Mouse (Mus musculus): ENCODE data around the gene Mmab. TPM values are rescaled to one million over a fixed set of nuclear protein-coding genes. Genes with fewer than 3 reads are reported as not detected.

The Mmab gene
- polyA plus RNA-seq, 1 experiment from 2014 or later = 18.9 TPM

DNA sequence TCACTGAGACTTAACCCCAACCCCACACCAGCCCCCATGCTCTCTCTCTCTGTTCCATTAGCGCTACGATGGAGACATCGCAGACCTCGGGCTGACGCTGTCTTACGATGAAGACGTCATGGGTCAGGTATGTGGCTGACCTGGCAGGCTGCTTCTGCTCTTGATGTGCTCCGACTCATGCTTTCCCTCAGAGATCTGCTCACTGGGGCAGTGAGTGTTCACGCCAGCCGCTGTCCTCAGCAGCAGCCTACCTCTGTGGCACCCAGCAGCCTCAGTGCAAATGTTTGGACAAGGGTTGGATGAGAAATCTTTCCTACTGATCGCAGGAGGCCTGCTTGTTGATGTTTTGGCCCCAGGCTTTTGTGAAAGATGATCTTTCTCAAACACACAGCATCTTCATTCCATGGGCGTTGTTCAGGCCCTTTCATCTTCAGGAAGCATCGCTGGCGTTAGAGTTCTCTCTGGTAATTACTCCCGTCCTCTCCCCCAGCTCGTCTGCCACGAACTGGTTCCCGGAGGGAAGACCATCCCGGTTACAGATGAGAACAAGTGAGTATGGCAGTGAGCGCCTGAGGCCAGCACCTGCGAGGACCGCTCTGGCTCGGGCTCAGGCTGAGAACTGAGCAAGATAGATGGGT, 31.4 kb downstream of the Mmab start:
- Histone ChIP-seq H3K4me1 (replicated peaks; ENCODE audit: insufficient read depth, low read length) (no peaks in the 10 kb centered on the region), H3K4me2 (ENCODE audit: low read length) (no peak overlapping the region), H3K36me3 (ENCODE audit: insufficient read depth, low read length) (peaks cover 82% of the 10 kb centered on the region), H3K9ac (ENCODE audit: low read depth, low read length) (no peak overlapping the region), H3K27ac (no peak overlapping the region), H3K27me3 (ENCODE audit: insufficient read depth, low read length) (no peaks in the 10 kb centered on the region), H3K9me3 (replicated peaks; ENCODE audit: low read length) (no peaks in the 10 kb centered on the region), H3K4me3 (replicated peaks; ENCODE audit: low read depth, low read length) (no peak overlapping the region)
- DNase-seq (ENCODE audit: low spot score) (peak; percentile 31), ATAC-seq (replicated peaks; ENCODE audit: low FRiP score, low read depth) (peak; percentile 14; the same call in 1 of the 2 replicates)
- 49% methylated on average over 23 of the region's 23 CpGs for WGBS
- TF ChIP-seq CTCF (IDR thresholded peaks at IDR 0.05; ENCODE audit: low read depth) = no peak

DNA sequence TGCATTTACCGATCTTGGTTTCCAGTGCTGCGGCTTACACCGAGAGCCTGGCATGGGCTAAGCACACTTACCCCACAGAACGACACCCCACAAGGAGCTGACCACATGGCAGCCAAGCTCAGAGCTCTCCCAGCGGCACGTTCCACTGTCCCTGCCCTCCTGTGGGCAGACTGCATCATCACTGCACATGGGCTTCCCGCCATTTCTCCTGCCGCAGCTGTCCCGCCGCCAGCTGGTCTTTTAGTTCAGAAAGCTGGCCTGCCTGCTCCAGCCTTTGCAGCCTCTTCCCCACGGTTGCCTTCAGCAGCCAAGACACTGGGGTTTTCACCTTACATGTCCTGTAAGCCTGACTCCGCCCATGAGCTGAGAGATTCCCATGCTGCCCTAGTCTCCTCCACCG, 33.4 kb downstream of the Mmab start:
- no peaks in the 10 kb centered on the region for H3K4me1 ChIP-seq (replicated peaks; ENCODE audit: insufficient read depth, low read length)
- H3K4me2 ChIP-seq (ENCODE audit: low read length) = no peak overlapping the region
- TF ChIP-seq CTCF (IDR thresholded peaks at IDR 0.05; ENCODE audit: low read depth) = no peak
- peaks cover 81% of the 10 kb centered on the region for H3K36me3 ChIP-seq (ENCODE audit: insufficient read depth, low read length)
- no peak overlapping the region for H3K27ac ChIP-seq
- DNase-seq (ENCODE audit: low spot score) (no peak), ATAC-seq (replicated peaks; ENCODE audit: low FRiP score, low read depth) (no peak)
- no peak overlapping the region for H3K9ac ChIP-seq (ENCODE audit: low read depth, low read length)
- H3K4me3 ChIP-seq (replicated peaks; ENCODE audit: low read depth, low read length) = no peak overlapping the region
- no peaks in the 10 kb centered on the region for H3K27me3 ChIP-seq (ENCODE audit: insufficient read depth, low read length)
- H3K9me3 ChIP-seq (replicated peaks; ENCODE audit: low read length) = no peaks in the 10 kb centered on the region
- 83% methylated on average over 13 of the region's 13 CpGs for WGBS

DNA sequence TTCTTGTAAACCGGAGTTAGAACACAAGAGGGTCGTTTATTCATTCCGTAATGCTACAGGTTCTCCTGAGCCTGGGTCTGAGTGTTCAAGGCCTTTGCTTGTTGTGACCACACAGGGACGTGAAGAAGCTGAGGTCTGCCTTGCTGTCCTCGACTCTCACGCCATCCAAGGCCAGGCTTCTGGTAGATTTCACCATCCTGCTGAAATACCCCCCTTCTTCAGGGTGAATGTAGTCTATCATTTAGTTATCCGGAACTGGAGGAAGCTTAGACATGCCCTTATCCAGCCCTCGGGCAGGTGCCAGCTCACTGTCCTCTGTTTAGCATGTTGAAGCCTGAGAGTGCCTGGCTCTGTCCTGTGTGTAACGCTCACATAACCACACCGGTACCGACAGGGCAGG, 35.0 kb downstream of the Mmab start:
- 86% methylated on average over 11 of the region's 11 CpGs for WGBS

DNA sequence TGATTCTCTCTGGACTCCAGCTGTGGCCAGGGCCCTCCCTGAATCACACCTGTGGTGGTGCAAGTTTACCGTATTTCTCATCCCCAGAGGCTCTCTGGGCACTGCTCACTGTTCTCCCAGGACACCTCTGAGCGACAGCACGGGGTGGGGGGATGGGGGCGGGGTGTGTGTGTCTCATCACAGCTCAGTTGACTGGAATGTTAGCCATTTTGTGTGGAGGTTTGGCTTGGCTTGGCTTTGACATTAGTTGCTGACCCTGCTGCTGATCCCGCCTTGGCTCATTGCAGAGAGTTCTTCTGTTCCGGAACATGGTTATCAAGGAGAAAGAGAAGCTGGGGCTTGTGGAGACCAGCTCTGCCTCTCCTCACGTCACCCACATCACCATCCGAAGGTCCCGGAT, 36.0 kb downstream of the Mmab start:
- Histone ChIP-seq H3K4me2 (ENCODE audit: low read length) (no peak overlapping the region), H3K27ac (no peak overlapping the region), H3K4me1 (replicated peaks; ENCODE audit: insufficient read depth, low read length) (no peaks in the 10 kb centered on the region), H3K36me3 (ENCODE audit: insufficient read depth, low read length) (peaks cover 96% of the 10 kb centered on the region), H3K9ac (ENCODE audit: low read depth, low read length) (no peak overlapping the region), H3K4me3 (replicated peaks; ENCODE audit: low read depth, low read length) (no peak overlapping the region), H3K9me3 (replicated peaks; ENCODE audit: low read length) (no peaks in the 10 kb centered on the region), H3K27me3 (ENCODE audit: insufficient read depth, low read length) (no peaks in the 10 kb centered on the region)
- WGBS = 79% methylated on average over 9 of the region's 9 CpGs
- no peak for DNase-seq (ENCODE audit: low spot score)
- no peak for ATAC-seq (replicated peaks; ENCODE audit: low FRiP score, low read depth)
- no peak for TF ChIP-seq CTCF (IDR thresholded peaks at IDR 0.05; ENCODE audit: low read depth)

More for the DNA sequence above, 35.0 kb downstream of the Mmab start:
- Histone ChIP-seq H3K4me3 (replicated peaks; ENCODE audit: low read depth, low read length) (no peak overlapping the region), H3K27ac (no peak overlapping the region), H3K9ac (ENCODE audit: low read depth, low read length) (no peak overlapping the region), H3K9me3 (replicated peaks; ENCODE audit: low read length) (no peaks in the 10 kb centered on the region), H3K4me2 (ENCODE audit: low read length) (no peak overlapping the region), H3K36me3 (ENCODE audit: insufficient read depth, low read length) (peaks cover 85% of the 10 kb centered on the region), H3K27me3 (ENCODE audit: insufficient read depth, low read length) (no peaks in the 10 kb centered on the region), H3K4me1 (replicated peaks; ENCODE audit: insufficient read depth, low read length) (no peaks in the 10 kb centered on the region)
- no peak for ATAC-seq (replicated peaks; ENCODE audit: low FRiP score, low read depth)
- no peak for DNase-seq (ENCODE audit: low spot score)
- TF ChIP-seq CTCF (IDR thresholded peaks at IDR 0.05; ENCODE audit: low read depth) = no peak

DNA sequence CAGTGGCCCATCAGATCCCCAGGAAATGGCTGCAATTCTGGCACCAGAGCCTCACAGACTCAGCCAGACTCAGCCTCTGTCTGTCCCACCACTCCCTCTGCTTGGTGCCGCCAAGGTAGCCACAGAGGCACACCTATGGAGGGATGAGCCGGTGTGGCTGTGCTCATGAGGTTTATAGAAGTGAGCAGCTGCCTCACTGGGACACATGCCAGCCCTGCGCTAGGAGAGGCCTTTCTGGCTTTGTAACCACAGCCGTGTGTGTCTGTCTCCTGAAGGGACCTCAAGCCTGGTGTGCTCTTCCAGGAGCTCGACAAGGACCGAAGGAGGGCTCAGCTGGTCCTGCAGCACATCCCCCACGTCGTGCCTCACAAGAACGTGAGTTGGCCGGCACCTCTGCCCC, 36.6 kb downstream of the Mmab start:
- Histone ChIP-seq H3K9me3 (replicated peaks; ENCODE audit: low read length) (no peaks in the 10 kb centered on the region), H3K4me3 (replicated peaks; ENCODE audit: low read depth, low read length) (no peak overlapping the region), H3K36me3 (ENCODE audit: insufficient read depth, low read length) (peaks cover 97% of the 10 kb centered on the region), H3K9ac (ENCODE audit: low read depth, low read length) (no peak overlapping the region), H3K4me2 (ENCODE audit: low read length) (no peak overlapping the region), H3K27me3 (ENCODE audit: insufficient read depth, low read length) (no peaks in the 10 kb centered on the region), H3K27ac (no peak overlapping the region), H3K4me1 (replicated peaks; ENCODE audit: insufficient read depth, low read length) (no peaks in the 10 kb centered on the region)
- TF ChIP-seq CTCF (IDR thresholded peaks at IDR 0.05; ENCODE audit: low read depth) = no peak
- no peak for ATAC-seq (replicated peaks; ENCODE audit: low FRiP score, low read depth)
- no peak for DNase-seq (ENCODE audit: low spot score)
- WGBS = 76% methylated on average over 10 of the region's 10 CpGs

DNA sequence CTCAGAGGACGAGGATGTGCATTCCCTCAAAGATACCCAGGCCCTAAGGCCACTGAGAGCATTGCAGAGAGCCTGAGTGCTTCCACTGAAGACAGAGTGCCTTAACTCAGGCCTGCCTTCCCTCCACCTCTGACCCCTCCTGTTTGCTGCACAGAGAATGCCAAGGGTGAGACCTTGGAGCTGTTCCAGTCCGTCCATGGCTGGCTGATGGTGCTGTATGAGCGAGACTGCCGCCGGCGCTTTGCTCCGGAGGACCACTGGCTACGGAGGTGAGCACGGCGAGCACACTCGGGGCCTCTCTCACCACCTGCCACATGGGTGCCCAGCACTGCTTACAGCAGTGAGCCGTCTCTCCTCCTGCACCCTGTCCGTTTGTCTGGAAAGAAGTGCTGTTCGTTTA, 37.3 kb downstream of the Mmab start:
- TF ChIP-seq CTCF (IDR thresholded peaks at IDR 0.05; ENCODE audit: low read depth) = no peak
- 92% methylated on average over 14 of the region's 14 CpGs for WGBS
- H3K4me2 ChIP-seq (ENCODE audit: low read length) = no peak overlapping the region
- no peak for DNase-seq (ENCODE audit: low spot score)
- H3K9me3 ChIP-seq (replicated peaks; ENCODE audit: low read length) = no peaks in the 10 kb centered on the region
- ATAC-seq (replicated peaks; ENCODE audit: low FRiP score, low read depth) = no peak
- no peaks in the 10 kb centered on the region for H3K4me1 ChIP-seq (replicated peaks; ENCODE audit: insufficient read depth, low read length)
- peaks cover 96% of the 10 kb centered on the region for H3K36me3 ChIP-seq (ENCODE audit: insufficient read depth, low read length)
- H3K27me3 ChIP-seq (ENCODE audit: insufficient read depth, low read length) = no peaks in the 10 kb centered on the region
- no peak overlapping the region for H3K27ac ChIP-seq
- no peak overlapping the region for H3K4me3 ChIP-seq (replicated peaks; ENCODE audit: low read depth, low read length)
- H3K9ac ChIP-seq (ENCODE audit: low read depth, low read length) = no peak overlapping the region

DNA sequence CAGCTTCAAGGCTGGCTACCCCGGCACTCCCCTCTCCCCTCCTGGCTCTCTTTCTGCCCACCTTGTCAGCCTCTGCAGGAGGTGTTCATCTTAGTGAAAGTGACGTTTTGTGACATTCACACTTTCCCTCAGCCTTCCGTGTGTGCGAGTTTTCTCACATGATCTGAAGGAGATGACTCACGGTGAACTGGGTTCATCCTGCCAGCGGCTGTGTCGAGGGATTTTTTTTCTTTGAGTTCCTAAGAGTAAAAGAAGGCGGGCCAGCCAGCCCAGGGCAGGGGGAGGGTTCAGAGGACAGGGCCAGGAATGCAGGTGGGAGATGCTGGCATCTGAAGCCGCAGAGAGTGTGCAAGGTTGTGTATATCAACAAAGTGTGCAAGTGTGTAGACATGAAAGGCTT, 50.7 kb downstream of the Mmab start:
- WGBS = 70% methylated on average over 9 of the region's 9 CpGs

More for the DNA sequence above, 50.7 kb downstream of the Mmab start:
- Histone ChIP-seq H3K27ac (no peak overlapping the region), H3K4me2 (ENCODE audit: low read length) (no peak overlapping the region), H3K36me3 (ENCODE audit: insufficient read depth, low read length) (peaks cover 68% of the 10 kb centered on the region), H3K27me3 (ENCODE audit: insufficient read depth, low read length) (no peaks in the 10 kb centered on the region), H3K4me1 (replicated peaks; ENCODE audit: insufficient read depth, low read length) (no peaks in the 10 kb centered on the region), H3K4me3 (replicated peaks; ENCODE audit: low read depth, low read length) (no peak overlapping the region), H3K9ac (ENCODE audit: low read depth, low read length) (no peak overlapping the region), H3K9me3 (replicated peaks; ENCODE audit: low read length) (no peaks in the 10 kb centered on the region)
- peak; percentile 52; the same call in 1 of the 2 replicates for ATAC-seq (replicated peaks; ENCODE audit: low FRiP score, low read depth)
- no peak for TF ChIP-seq CTCF (IDR thresholded peaks at IDR 0.05; ENCODE audit: low read depth)
- DNase-seq (ENCODE audit: low spot score) = no peak
